Mouse (Mus musculus) myocyte (in vitro differentiated cells): Measurements from ENCODE around the gene Tmem269. TPM values are rescaled to one million over a fixed set of nuclear protein-coding genes. Genes with fewer than 3 reads are reported as not detected.
A peak's percentile ranks its signal among the peaks of the same experiment; 100 is the strongest.

Experiments used
- H3K27me3 ChIP-seq: one replicate; pipeline ENCODE4 v1.6.1; 2011; ENCODE audit not compliant: control insufficient read depth, insufficient read depth, insufficient read length
- H3K36me3 ChIP-seq: one replicate; pipeline ENCODE4 v1.6.1; 2011; ENCODE audit not compliant: control insufficient read depth, insufficient read depth
- H3K4me2 ChIP-seq: one replicate; pipeline ENCODE4 v1.6.1; 2011; ENCODE audit warnings: low read depth, control low read depth
- H3K4me3 ChIP-seq: one replicate; pipeline ENCODE4 v1.5.1; 2011; ENCODE audit warnings: mild to moderate bottlenecking, control low read depth, moderate library complexity
- H3K79me2 ChIP-seq: one replicate; pipeline ENCODE4 v1.6.1; 2011; ENCODE audit not compliant: control insufficient read depth, insufficient read depth
- H3ac ChIP-seq: one replicate; pipeline ENCODE4 v1.6.1; 2011; ENCODE audit not compliant: control insufficient read depth, insufficient read length
- CEBPB ChIP-seq: IDR thresholded peaks from 2 replicates; pipeline ENCODE4 v1.6.1; 2011; ENCODE audit warnings: mild to moderate bottlenecking, moderate library complexity; ENCODE audit not compliant: poor library complexity, insufficient read depth, severe bottlenecking
- E2F4 ChIP-seq: IDR thresholded peaks from one replicate; pipeline ENCODE4 v1.6.1; 2011; ENCODE audit warnings: mild to moderate bottlenecking, control low read depth, moderate library complexity; ENCODE audit not compliant: insufficient read depth
- MAX ChIP-seq: IDR thresholded peaks from one replicate; pipeline ENCODE4 v1.6.1; 2011; ENCODE audit warnings: low read depth, mild to moderate bottlenecking, control low read depth
- MYOD1 ChIP-seq, 3 experiments: IDR thresholded peaks; one replicate each; pipeline ENCODE4 v1.6.1; 2011; ENCODE audit warnings: control low read depth in 2 of 3, low read depth in 2 of 3, mild to moderate bottlenecking in 2 of 3, moderate library complexity in 1 of 3; ENCODE audit not compliant: insufficient read length in 2 of 3, control insufficient read depth in 1 of 3
- MYOG ChIP-seq, 3 experiments: IDR thresholded peaks; one replicate each; pipeline ENCODE4 v1.6.1; 2011; ENCODE audit warnings: control low read depth in 2 of 3, low read depth in 2 of 3, mild to moderate bottlenecking in 2 of 3; ENCODE audit not compliant: insufficient read length in 2 of 3, control insufficient read depth in 1 of 3, insufficient read depth in 1 of 3
- POLR2A ChIP-seq: IDR thresholded peaks from one replicate; pipeline ENCODE4 v1.6.1; 2011; ENCODE audit warnings: low read depth, mild to moderate bottlenecking, control low read depth, moderate library complexity; ENCODE audit not compliant: insufficient read length
- POLR2AphosphoS2 ChIP-seq: IDR thresholded peaks from one replicate; pipeline ENCODE4 v1.6.1; 2011; ENCODE audit warnings: low read depth, control low read depth; ENCODE audit not compliant: insufficient read length
- REST ChIP-seq: IDR thresholded peaks from one replicate; pipeline ENCODE4 v1.6.1; 2011; ENCODE audit warnings: mild to moderate bottlenecking, control low read depth, moderate library complexity; ENCODE audit not compliant: insufficient read depth, insufficient read length
- SRF ChIP-seq: IDR thresholded peaks from one replicate; pipeline ENCODE4 v1.6.1; 2011; ENCODE audit warnings: low read depth; ENCODE audit not compliant: control insufficient read depth, insufficient read length
- TCF12 ChIP-seq: IDR thresholded peaks from one replicate; pipeline ENCODE4 v1.6.1; 2011; ENCODE audit warnings: mild to moderate bottlenecking, control low read depth; ENCODE audit not compliant: poor library complexity, insufficient read depth, severe bottlenecking
- TCF3 ChIP-seq: IDR thresholded peaks from one replicate; pipeline ENCODE4 v1.6.1; 2011; ENCODE audit warnings: low read depth, control low read depth; ENCODE audit not compliant: insufficient read length
- USF1 ChIP-seq: IDR thresholded peaks from one replicate; pipeline ENCODE4 v1.6.1; 2011; ENCODE audit warnings: low read depth, mild to moderate bottlenecking, control low read depth, moderate library complexity
- polyA plus RNA-seq: library from polyadenylated mRNA; unstranded; fragments of >200 nt; fragmentation: generic; extraction: Trizol; gene quantifications from one replicate; pipeline ENCODE4 v1.2.1, GENCODE M21; 2012; ENCODE audit warnings: missing spikeins

The Tmem269 gene
- polyA plus RNA-seq, 1 experiment: 0.07 TPM

- TF ChIP-seq USF1 (no peak), POLR2A (no peak), E2F4 (no peak), REST (no peak)
- no peak overlapping the region for H3K4me2 ChIP-seq
- no peak overlapping the region for H3ac ChIP-seq
- no peaks in the 10 kb centered on the region for H3K36me3 ChIP-seq
- H3K79me2 ChIP-seq: no peaks in the 10 kb centered on the region
- H3K4me3 ChIP-seq: no peak overlapping the region
- no peaks in the 10 kb centered on the region for H3K27me3 ChIP-seq
Measured at GRCm38 (mm10) chr4:119189392-119189791, 28.6 kb downstream of the Tmem269 start.

DNA sequence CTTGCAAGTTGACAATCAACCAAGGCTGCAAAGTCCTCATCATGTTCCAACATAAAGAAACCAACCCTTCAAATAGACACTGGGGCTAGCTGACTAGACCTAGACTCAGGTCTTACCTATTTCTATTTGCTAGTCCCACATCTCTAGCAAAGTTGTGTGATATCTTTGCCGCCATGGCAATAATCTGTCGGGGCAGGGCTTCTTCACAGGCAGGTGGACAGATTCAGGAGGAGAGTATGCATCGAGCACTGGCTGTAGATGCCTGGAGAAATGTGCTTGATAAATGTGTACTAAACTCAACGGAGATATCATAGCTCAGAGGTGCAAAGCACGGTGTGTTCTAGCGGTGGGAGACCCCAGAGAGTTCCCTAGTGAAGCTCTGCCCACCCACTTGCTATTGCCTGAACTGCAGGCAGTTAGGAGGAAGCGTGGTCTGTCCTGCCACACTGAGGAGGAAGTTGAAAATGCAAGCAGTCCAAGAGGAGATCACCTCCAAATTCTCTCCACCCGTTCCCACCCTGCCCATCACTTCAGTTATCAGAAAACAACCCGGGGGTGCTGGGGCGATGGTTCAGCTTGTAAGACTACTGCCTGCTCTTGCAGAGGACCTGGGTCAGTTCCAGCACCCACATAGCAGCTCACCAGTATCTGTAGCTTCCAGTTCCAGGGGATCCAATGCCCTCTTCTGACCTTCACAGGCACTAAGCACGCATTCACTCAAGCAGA is 29.8 kb downstream of the Tmem269 start:
- Histone ChIP-seq H3K79me2 (no peaks in the 10 kb centered on the region), H3K27me3 (no peaks in the 10 kb centered on the region), H3ac (no peak overlapping the region), H3K36me3 (no peaks in the 10 kb centered on the region), H3K4me2 (no peak overlapping the region), H3K4me3 (no peak overlapping the region)
- TF ChIP-seq E2F4 (no peak), REST (no peak), MYOD1 (IDR thresholded peaks at IDR 0.05; ENCODE audit: control insufficient read depth in 1 of 3, insufficient read length in 2 of 3, low read depth in 2 of 3) (no peak), TCF12 (no peak), POLR2AphosphoS2 (no peak), TCF3 (no peak), MYOG (IDR thresholded peaks at IDR 0.05; ENCODE audit: control insufficient read depth in 1 of 3, insufficient read depth in 1 of 3, insufficient read length in 2 of 3, low read depth in 2 of 3) (no peak), SRF (no peak), CEBPB (no peak), POLR2A (no peak), USF1 (no peak), MAX (no peak)

DNA sequence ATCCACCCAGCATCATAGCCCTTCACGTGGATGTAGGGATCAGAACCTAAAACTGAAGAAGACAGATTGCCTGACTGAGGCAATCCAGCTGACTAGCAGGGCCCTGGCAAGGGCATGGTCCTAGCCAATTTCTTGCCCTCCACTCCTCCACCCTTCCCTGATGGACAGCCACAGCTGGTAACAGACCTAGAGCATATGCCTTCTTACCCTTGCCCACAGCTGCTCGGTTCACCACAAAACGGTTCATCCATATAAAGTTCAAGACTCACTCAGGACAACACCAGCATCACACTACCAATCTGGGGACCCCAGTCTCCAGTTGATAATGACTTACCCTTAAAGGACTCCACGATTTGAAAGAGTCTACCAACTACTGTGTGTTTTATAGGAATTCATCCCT is 32.2 kb downstream of the Tmem269 start:
- H3K27me3 ChIP-seq: no peaks in the 10 kb centered on the region
- TF ChIP-seq MYOD1 (IDR thresholded peaks at IDR 0.05; ENCODE audit: control insufficient read depth in 1 of 3, insufficient read length in 2 of 3, low read depth in 2 of 3): peak; percentile 84 to 100 (median 99)
- TF ChIP-seq TCF12: peak; percentile 97
- TF ChIP-seq CEBPB: no peak
- TF ChIP-seq POLR2AphosphoS2: no peak
- TF ChIP-seq MAX: no peak
- peak; percentile 93 for TF ChIP-seq TCF3
- TF ChIP-seq POLR2A: no peak
- TF ChIP-seq MYOG (IDR thresholded peaks at IDR 0.05; ENCODE audit: control insufficient read depth in 1 of 3, insufficient read depth in 1 of 3, insufficient read length in 2 of 3, low read depth in 2 of 3): peak; percentile 58 to 91 (median 77)
- no peak for TF ChIP-seq SRF
- TF ChIP-seq USF1: no peak
- TF ChIP-seq E2F4: no peak
- no peak for TF ChIP-seq REST
- no peaks in the 10 kb centered on the region for H3K79me2 ChIP-seq
- H3K36me3 ChIP-seq: no peaks in the 10 kb centered on the region
- no peak overlapping the region for H3ac ChIP-seq
- no peak overlapping the region for H3K4me3 ChIP-seq
- H3K4me2 ChIP-seq: peak overlapping the region; percentile 48

GRCm38 (mm10) chr4:119183525-119183924 is 34.5 kb downstream of the Tmem269 start:
- no peaks in the 10 kb centered on the region for H3K27me3 ChIP-seq
- H3K36me3 ChIP-seq: no peaks in the 10 kb centered on the region
- no peak overlapping the region for H3K4me3 ChIP-seq
- no peak overlapping the region for H3K4me2 ChIP-seq
- H3K79me2 ChIP-seq: no peaks in the 10 kb centered on the region
- H3ac ChIP-seq: no peak overlapping the region
- TF ChIP-seq POLR2AphosphoS2: no peak
- TF ChIP-seq POLR2A: no peak
- no peak for TF ChIP-seq REST
- TF ChIP-seq MAX: no peak
- TF ChIP-seq MYOG (IDR thresholded peaks at IDR 0.05; ENCODE audit: control insufficient read depth in 1 of 3, insufficient read depth in 1 of 3, insufficient read length in 2 of 3, low read depth in 2 of 3): no peak
- TF ChIP-seq MYOD1 (IDR thresholded peaks at IDR 0.05; ENCODE audit: control insufficient read depth in 1 of 3, insufficient read length in 2 of 3, low read depth in 2 of 3): no peak
- no peak for TF ChIP-seq TCF12
- TF ChIP-seq USF1: no peak
- TF ChIP-seq E2F4: no peak
- no peak for TF ChIP-seq SRF
- TF ChIP-seq TCF3: no peak

DNA sequence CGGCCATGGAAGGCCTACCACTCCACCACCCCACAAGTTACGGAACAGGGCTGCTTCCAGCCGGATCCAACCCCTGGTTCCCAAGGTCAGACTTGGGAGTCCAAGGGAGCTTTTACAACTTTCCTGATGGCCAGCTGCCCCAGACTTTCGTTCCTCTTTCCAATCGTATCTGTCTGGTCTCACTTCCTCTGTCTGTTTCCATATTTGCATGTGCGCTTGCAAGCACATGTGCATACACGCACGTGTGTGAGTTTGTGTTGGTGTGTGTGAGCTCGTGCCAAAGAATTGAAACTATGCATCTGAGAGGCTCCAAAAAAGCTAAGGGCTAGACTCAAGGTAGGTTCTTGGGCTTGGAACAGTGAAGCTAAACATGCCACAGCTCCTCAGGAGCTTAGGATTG is 36.6 kb downstream of the Tmem269 start:
- H3K27me3 ChIP-seq: no peaks in the 10 kb centered on the region
- no peak overlapping the region for H3K4me3 ChIP-seq
- no peak overlapping the region for H3ac ChIP-seq
- H3K79me2 ChIP-seq: no peaks in the 10 kb centered on the region
- H3K36me3 ChIP-seq: no peaks in the 10 kb centered on the region
- TF ChIP-seq MAX: no peak
- TF ChIP-seq CEBPB: no peak
- TF ChIP-seq POLR2AphosphoS2: no peak
- TF ChIP-seq E2F4: no peak
- TF ChIP-seq SRF: no peak
- no peak for TF ChIP-seq REST
- TF ChIP-seq POLR2A: no peak
- no peak for TF ChIP-seq TCF3
- TF ChIP-seq MYOD1 (IDR thresholded peaks at IDR 0.05; ENCODE audit: control insufficient read depth in 1 of 3, insufficient read length in 2 of 3, low read depth in 2 of 3): no peak
- TF ChIP-seq USF1: no peak
- TF ChIP-seq TCF12: no peak
- no peak for TF ChIP-seq MYOG (IDR thresholded peaks at IDR 0.05; ENCODE audit: control insufficient read depth in 1 of 3, insufficient read depth in 1 of 3, insufficient read length in 2 of 3, low read depth in 2 of 3)
- no peak overlapping the region for H3K4me2 ChIP-seq
